Mouse (Mus musculus) forebrain, embryonic 15.5 days (tissue): ENCODE results near the gene Trex1. TPM values are rescaled to one million over a fixed set of nuclear protein-coding genes. Genes with fewer than 3 reads are reported as not detected.

ENCODE experiments used
- ATAC-seq: fragments of 200-750 bp; cut with Nextera tagmentation; replicated peaks from 2 replicates; pipeline ENCODE4 v1.8.0; 2017; ENCODE audit warnings: mild to moderate bottlenecking, moderate TSS enrichment, moderate library complexity
- H3K27ac ChIP-seq: fragments of 300-500 bp; sonication (generic); replicated peaks from 2 replicates; pipeline ENCODE4 v1.5.1; 2015; ENCODE audit warnings: mild to moderate bottlenecking, inconsistent platforms
- H3K27me3 ChIP-seq: fragments of 300-500 bp; sonication (generic); 2 replicates; pipeline ENCODE4 v1.6.1; 2015; ENCODE audit warnings: inconsistent platforms
- H3K36me3 ChIP-seq: fragments of 300-500 bp; sonication (generic); 2 replicates; pipeline ENCODE4 v1.6.1; 2015; ENCODE audit warnings: mild to moderate bottlenecking, inconsistent platforms
- H3K4me1 ChIP-seq: fragments of 300-500 bp; sonication (generic); 2 replicates; pipeline ENCODE4 v1.6.1; 2015; ENCODE audit warnings: inconsistent platforms
- H3K4me2 ChIP-seq: fragments of 300-500 bp; sonication (generic); replicated peaks from 2 replicates; pipeline ENCODE4 v1.6.1; 2015; ENCODE audit warnings: mild to moderate bottlenecking, inconsistent platforms
- H3K4me3 ChIP-seq: fragments of 300-500 bp; sonication (generic); 2 replicates; pipeline ENCODE4 v1.5.1; 2015; ENCODE audit warnings: mild to moderate bottlenecking, inconsistent platforms
- H3K9ac ChIP-seq: fragments of 300-500 bp; sonication (generic); replicated peaks from 2 replicates; pipeline ENCODE4 v1.6.1; 2015; ENCODE audit warnings: mild to moderate bottlenecking, inconsistent platforms
- H3K9me3 ChIP-seq: fragments of 300-500 bp; sonication (generic); 2 replicates; pipeline ENCODE4 v1.6.1; 2016; ENCODE audit warnings: inconsistent platforms
- WGBS: fragments of 180-500 bp; shearing (Covaris S2); methylation state at CpG from one replicate; pipeline ENCODE4 v1.1.7; 2015; ENCODE audit warnings: mixed read lengths; 5-methylcytosine and 5-hydroxymethylcytosine counted together
- polyA plus RNA-seq: library from polyadenylated mRNA; unstranded; fragments of >200 nt; fragmentation: Nextera tagmentation; extraction: Ambion mirVana; gene quantifications from 2 replicates; pipeline ENCODE4 v1.2.1, GENCODE M21; 2015

The Trex1 gene
- polyA plus RNA-seq: 16.5 and 16.7 TPM in 2 replicates

DNA sequence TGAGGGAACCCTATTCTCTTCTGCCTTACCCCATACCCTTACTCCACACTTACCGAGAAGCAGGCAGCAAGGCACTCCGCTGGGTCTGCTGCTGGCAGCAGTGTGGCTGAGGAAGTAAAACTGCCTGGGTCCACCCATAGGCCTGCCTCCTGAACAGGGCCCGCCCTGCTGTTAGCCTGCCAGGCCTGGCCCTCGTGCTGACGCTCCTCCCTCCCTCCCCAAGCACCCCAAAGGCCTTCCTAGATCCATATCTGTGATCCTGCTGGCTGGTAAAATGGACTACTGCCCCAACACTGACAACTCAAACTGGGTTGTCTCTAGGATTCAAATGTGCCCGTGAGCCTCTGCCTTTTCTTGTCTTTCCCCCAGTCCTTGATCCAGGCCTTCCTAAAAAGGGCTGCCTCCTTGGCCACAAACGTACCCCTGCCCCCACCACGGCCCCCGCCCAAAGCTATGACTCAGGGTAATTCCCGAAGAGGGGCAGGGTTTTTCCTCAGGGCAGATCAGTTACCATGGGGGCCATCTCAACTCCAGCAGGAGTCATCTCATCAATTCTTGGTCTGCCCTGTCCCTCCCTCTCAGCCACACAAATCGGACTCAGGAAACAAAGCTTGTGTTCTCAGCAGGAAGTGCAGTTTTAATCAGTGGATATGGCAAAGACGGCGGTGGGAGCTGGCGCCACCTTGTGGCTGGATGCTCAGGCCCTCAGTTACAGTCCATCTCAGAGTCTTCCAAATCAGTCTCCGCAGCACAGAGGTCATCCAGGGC is at the start of gene Trex1:
Gene Trex1, minus strand, starts transcription at position 599 of the 768 bp plus-strand sequence.
- peak within 1 kb of the TSS; percentile 56 for H3K9ac ChIP-seq
- peak within 1 kb of the TSS; percentile 78 for H3K27ac ChIP-seq
- WGBS: 25% methylated on average over 15 of the region's 15 CpGs
- peak within 1 kb of the TSS; percentile 38 for H3K4me3 ChIP-seq
- peaks cover 20% of the 10 kb centered on the region for H3K4me1 ChIP-seq
- H3K4me2 ChIP-seq: peak within 1 kb of the TSS; percentile 50
- H3K36me3 ChIP-seq: peaks cover 52% of the 10 kb centered on the region
- no peaks in the 10 kb centered on the region for H3K9me3 ChIP-seq
- ATAC-seq: peak; percentile 70
- H3K27me3 ChIP-seq: no peaks in the 10 kb centered on the region

DNA sequence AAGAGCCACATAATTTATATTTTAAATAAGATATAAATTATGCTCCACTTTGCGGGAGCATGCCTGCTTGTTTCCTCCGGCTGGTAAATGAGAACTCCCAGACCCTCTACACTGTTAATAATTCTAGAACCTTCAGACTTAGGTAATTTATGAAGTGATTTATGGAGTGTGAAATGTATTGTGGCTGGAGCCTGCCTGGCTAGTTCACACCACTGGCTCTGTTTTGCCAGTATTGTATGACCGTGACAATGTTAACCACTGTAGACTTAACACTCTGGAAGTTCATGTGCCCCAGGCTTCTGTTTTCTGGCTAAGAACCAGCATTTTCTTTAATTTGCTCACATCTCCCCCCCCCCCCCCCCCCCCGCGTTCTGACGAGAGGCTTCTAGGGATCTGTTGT is 47.8 kb upstream of the Trex1 start:
- Histone ChIP-seq H3K9me3 (no peaks in the 10 kb centered on the region), H3K27me3 (no peaks in the 10 kb centered on the region), H3K4me2 (no peak overlapping the region), H3K27ac (no peak overlapping the region), H3K4me3 (no peak overlapping the region), H3K36me3 (peaks cover 93% of the 10 kb centered on the region), H3K9ac (no peak overlapping the region), H3K4me1 (peaks cover 7% of the 10 kb centered on the region; the same call in 1 of the 2 replicates)
- ATAC-seq: no peak
- WGBS: 82% methylated on average over 4 of the region's 6 CpGs

- Histone ChIP-seq H3K27ac (no peak overlapping the region), H3K36me3 (peaks cover 88% of the 10 kb centered on the region)
- no peak for ATAC-seq
Measured at GRCm38 (mm10) chr9:109105648-109106047, 46.1 kb upstream of the Trex1 start.

DNA sequence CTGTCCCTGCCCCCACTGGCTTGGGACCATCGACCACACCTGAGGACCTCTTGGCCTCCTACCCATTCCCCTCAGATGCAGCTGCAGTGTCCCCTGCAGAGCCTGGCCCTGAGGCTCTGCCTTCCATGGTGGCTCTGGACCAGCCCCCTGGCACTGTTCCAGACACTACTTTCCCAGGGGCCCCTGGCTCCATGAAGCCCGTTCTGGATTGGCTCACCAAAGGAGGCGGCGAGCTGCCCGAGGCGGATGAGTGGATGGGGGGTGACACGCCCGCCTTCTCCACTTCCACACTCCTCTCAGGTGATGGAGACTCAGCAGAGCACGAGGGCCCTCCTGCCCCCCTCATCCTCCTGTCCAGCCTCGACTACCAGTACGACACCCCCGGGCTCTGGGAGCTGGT is 45.5 kb upstream of the Trex1 start:
- H3K4me1 ChIP-seq: peaks cover 7% of the 10 kb centered on the region; the same call in 1 of the 2 replicates
- 49% methylated on average over 12 of the region's 12 CpGs for WGBS
- no peak overlapping the region for H3K4me3 ChIP-seq
- no peak overlapping the region for H3K9ac ChIP-seq
- no peak overlapping the region for H3K27ac ChIP-seq
- H3K4me2 ChIP-seq: no peak overlapping the region
- ATAC-seq: no peak
- no peaks in the 10 kb centered on the region for H3K27me3 ChIP-seq
- H3K9me3 ChIP-seq: no peaks in the 10 kb centered on the region
- peaks cover 88% of the 10 kb centered on the region for H3K36me3 ChIP-seq

More at GRCm38 (mm10) chr9:109105648-109106047, 46.1 kb upstream of the Trex1 start:
- H3K27me3 ChIP-seq: no peaks in the 10 kb centered on the region
- 91% methylated on average over 12 of the region's 12 CpGs for WGBS
- H3K9ac ChIP-seq: no peak overlapping the region
- no peak overlapping the region for H3K4me2 ChIP-seq
- H3K4me1 ChIP-seq: peaks cover 7% of the 10 kb centered on the region; the same call in 1 of the 2 replicates
- no peak overlapping the region for H3K4me3 ChIP-seq
- H3K9me3 ChIP-seq: no peaks in the 10 kb centered on the region

- H3K9ac ChIP-seq: no peak overlapping the region
- no peak overlapping the region for H3K4me2 ChIP-seq
- H3K36me3 ChIP-seq: peaks cover 80% of the 10 kb centered on the region
- no peaks in the 10 kb centered on the region for H3K27me3 ChIP-seq
- no peak for ATAC-seq
- peaks cover 12% of the 10 kb centered on the region for H3K4me1 ChIP-seq
- WGBS: 88% methylated on average over 9 of the region's 9 CpGs
- no peak overlapping the region for H3K4me3 ChIP-seq
- no peak overlapping the region for H3K27ac ChIP-seq
- H3K9me3 ChIP-seq: no peaks in the 10 kb centered on the region
Measured at GRCm38 (mm10) chr9:109104083-109104482, 44.5 kb upstream of the Trex1 start.

GRCm38 (mm10) chr9:109103250-109103649 is 43.7 kb upstream of the Trex1 start:
- WGBS: 80% methylated on average over 7 of the region's 7 CpGs
- H3K36me3 ChIP-seq: peaks cover 72% of the 10 kb centered on the region
- H3K4me3 ChIP-seq: no peak overlapping the region
- H3K9me3 ChIP-seq: no peaks in the 10 kb centered on the region
- no peak overlapping the region for H3K4me2 ChIP-seq
- no peaks in the 10 kb centered on the region for H3K27me3 ChIP-seq
- no peak overlapping the region for H3K27ac ChIP-seq
- no peak overlapping the region for H3K9ac ChIP-seq
- ATAC-seq: no peak
- H3K4me1 ChIP-seq: peaks cover 20% of the 10 kb centered on the region

DNA sequence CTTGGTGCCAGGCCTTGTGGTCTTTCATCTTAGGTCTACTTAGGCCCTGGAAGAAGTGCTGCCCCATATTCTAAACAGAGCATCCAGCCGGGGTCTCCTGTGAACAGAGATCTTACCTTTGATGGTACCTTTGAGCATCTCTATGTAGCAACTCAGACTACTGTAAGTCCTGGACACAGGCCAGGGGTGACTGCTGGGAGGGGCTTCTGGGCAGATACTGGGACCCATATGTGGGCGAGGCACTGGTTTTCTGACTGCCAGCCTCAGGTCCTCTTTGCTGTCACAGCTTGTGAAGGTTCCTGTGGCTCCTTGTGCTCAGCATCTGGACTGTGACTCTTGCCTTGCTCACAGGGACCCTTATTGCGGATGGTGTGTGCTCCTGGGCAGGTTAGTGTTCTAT is 43.0 kb upstream of the Trex1 start:
- ATAC-seq: no peak
- no peaks in the 10 kb centered on the region for H3K27me3 ChIP-seq
- no peak overlapping the region for H3K27ac ChIP-seq
- 93% methylated on average over 3 of the region's 3 CpGs for WGBS
- H3K4me3 ChIP-seq: no peak overlapping the region
- H3K9ac ChIP-seq: no peak overlapping the region
- H3K9me3 ChIP-seq: no peaks in the 10 kb centered on the region
- H3K36me3 ChIP-seq: peaks cover 66% of the 10 kb centered on the region
- peaks cover 27% of the 10 kb centered on the region for H3K4me1 ChIP-seq
- no peak overlapping the region for H3K4me2 ChIP-seq

DNA sequence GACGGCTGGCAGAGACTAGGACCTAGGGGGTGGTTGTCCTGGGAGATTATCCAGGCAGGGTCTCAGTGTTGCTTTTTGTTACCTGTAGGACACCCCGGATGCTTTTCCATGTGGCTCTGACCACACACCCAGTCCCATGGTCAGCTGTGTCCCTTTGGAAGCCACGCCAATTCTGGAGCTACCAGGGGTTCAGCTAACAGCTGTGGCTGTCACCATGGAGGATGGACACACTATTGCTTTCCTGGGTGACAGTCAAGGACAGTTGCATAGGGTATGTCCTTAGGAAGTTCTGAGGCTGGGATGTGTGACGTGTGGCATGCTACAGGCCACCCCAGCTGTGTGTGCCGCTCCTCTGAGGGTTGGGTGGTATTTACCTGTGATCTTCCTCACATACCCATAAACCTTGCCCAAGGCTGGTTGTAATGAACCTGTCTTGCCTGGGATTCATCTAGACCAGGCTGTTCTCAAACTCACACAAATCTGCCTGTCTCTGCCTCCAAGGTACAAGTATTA is 42.5 kb upstream of the Trex1 start:
- no peak overlapping the region for H3K4me3 ChIP-seq
- peaks cover 33% of the 10 kb centered on the region for H3K4me1 ChIP-seq
- no peak overlapping the region for H3K9ac ChIP-seq
- no peak for ATAC-seq
- H3K4me2 ChIP-seq: no peak overlapping the region
- peaks cover 62% of the 10 kb centered on the region for H3K36me3 ChIP-seq
- no peaks in the 10 kb centered on the region for H3K9me3 ChIP-seq
- H3K27ac ChIP-seq: no peak overlapping the region
- no peaks in the 10 kb centered on the region for H3K27me3 ChIP-seq
- 91% methylated on average over 5 of the region's 5 CpGs for WGBS

DNA sequence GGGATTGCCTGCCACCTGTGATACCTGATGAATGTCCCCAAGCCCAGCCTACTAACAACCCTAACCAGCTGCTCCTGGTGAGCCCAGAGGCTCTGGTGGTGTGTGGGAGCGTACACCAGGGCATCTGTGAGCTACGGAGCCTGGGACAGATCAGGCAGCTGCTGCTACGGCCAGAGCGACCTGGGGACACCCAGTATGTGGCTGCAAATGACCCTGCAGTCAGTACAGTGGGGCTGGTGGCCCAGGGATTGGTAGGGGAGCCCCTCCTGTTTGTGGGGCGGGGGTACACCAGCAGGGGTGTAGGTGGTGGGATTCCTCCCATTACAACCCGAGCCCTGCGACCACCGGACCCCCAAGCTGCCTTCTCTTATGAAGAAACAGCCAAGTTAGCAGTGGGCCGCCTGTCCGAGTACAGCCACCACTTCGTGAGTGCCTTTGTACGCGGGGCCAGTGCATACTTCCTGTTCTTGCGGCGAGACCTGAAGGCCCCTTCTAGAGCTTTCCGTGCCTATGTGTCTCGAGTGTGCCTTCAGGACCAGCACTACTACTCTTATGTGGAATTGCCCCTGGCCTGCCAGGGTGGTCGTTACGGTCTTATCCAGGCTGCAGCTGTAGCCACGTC is 40.9 kb upstream of the Trex1 start:
- H3K4me1 ChIP-seq: peaks cover 41% of the 10 kb centered on the region
- H3K9ac ChIP-seq: no peak overlapping the region

GRCm38 (mm10) chr9:109098969-109099368 is 39.4 kb upstream of the Trex1 start:
- Histone ChIP-seq H3K27me3 (no peaks in the 10 kb centered on the region), H3K4me1 (peaks cover 42% of the 10 kb centered on the region), H3K27ac (peak overlapping the region; percentile 100), H3K36me3 (peaks cover 33% of the 10 kb centered on the region), H3K4me3 (peak overlapping the region; percentile 65; the same call in 1 of the 2 replicates), H3K9ac (0 out of 2 replicates have a peak overlapping the region, but pooled peaks have one; percentile 2), H3K9me3 (no peaks in the 10 kb centered on the region), H3K4me2 (peak overlapping the region; percentile 91)
- WGBS: 43% methylated on average over 4 of the region's 6 CpGs
- ATAC-seq: no peak

More for the DNA sequence above, 40.9 kb upstream of the Trex1 start:
- Histone ChIP-seq H3K27me3 (no peaks in the 10 kb centered on the region), H3K36me3 (peaks cover 47% of the 10 kb centered on the region), H3K9me3 (no peaks in the 10 kb centered on the region), H3K4me2 (no peak overlapping the region), H3K4me3 (no peak overlapping the region), H3K27ac (no peak overlapping the region)
- no peak for ATAC-seq
- 92% methylated on average over 20 of the region's 20 CpGs for WGBS

- H3K36me3 ChIP-seq: peaks cover 29% of the 10 kb centered on the region
- H3K4me2 ChIP-seq: peak overlapping the region; percentile 91
- H3K9me3 ChIP-seq: no peaks in the 10 kb centered on the region
- H3K27me3 ChIP-seq: no peaks in the 10 kb centered on the region
- no peak overlapping the region for H3K9ac ChIP-seq
- ATAC-seq: no peak
- peaks cover 47% of the 10 kb centered on the region for H3K4me1 ChIP-seq
- WGBS: 77% methylated on average over 8 of the region's 8 CpGs
- H3K4me3 ChIP-seq: peak overlapping the region; percentile 65; the same call in 1 of the 2 replicates
- peak overlapping the region; percentile 100 for H3K27ac ChIP-seq
Measured at GRCm38 (mm10) chr9:109098366-109098765, 38.8 kb upstream of the Trex1 start.

GRCm38 (mm10) chr9:109097831-109098230 is 38.3 kb upstream of the Trex1 start:
- 0 out of 2 replicates have a peak, but pooled peaks have one; percentile 4 for ATAC-seq
- peak overlapping the region; percentile 65 for H3K4me3 ChIP-seq
- H3K4me1 ChIP-seq: peaks cover 47% of the 10 kb centered on the region
- H3K27ac ChIP-seq: peak overlapping the region; percentile 100
- H3K27me3 ChIP-seq: no peaks in the 10 kb centered on the region
- WGBS: 38% methylated on average over 5 of the region's 5 CpGs
- H3K4me2 ChIP-seq: peak overlapping the region; percentile 91
- H3K9me3 ChIP-seq: no peaks in the 10 kb centered on the region
- peak overlapping the region; percentile 89 for H3K9ac ChIP-seq
- peaks cover 25% of the 10 kb centered on the region for H3K36me3 ChIP-seq
